Mouse (Mus musculus) heart, adult 2 months (tissue): ENCODE measurements around the gene Tec. TPM values are rescaled to one million over a fixed set of nuclear protein-coding genes. Genes with fewer than 3 reads are reported as not detected.

Experiments used
- DNase-seq, 2 experiments: peaks; one replicate each; pipeline ENCODE4 v3.0.0; 2021
- H3K27ac ChIP-seq: fragments of 200-600 bp; 2 replicates; pipeline ENCODE4 v1.8.1; 2022
- H3K27me3 ChIP-seq: fragments of 200-500 bp; 2 replicates; pipeline ENCODE4 v1.6.1; 2012; ENCODE audit warnings: mild to moderate bottlenecking, low read length, inconsistent platforms, mixed read lengths; ENCODE audit not compliant: control insufficient read depth, insufficient read depth
- H3K36me3 ChIP-seq: fragments of 200-500 bp; 2 replicates; pipeline ENCODE4 v1.6.1; 2012; ENCODE audit warnings: low read length, inconsistent platforms; ENCODE audit not compliant: control insufficient read depth, insufficient read depth
- H3K4me1 ChIP-seq: fragments of 200-500 bp; 2 replicates; pipeline ENCODE4 v1.6.1; 2011; ENCODE audit warnings: low read length; ENCODE audit not compliant: control insufficient read depth, insufficient read depth
- H3K4me3 ChIP-seq: fragments of 200-600 bp; 2 replicates; pipeline ENCODE4 v1.8.1; 2022
- H3K79me2 ChIP-seq: fragments of 200-500 bp; replicated peaks from 2 replicates; pipeline ENCODE4 v1.6.1; 2012; ENCODE audit warnings: mild to moderate bottlenecking, inconsistent platforms, low read length, moderate library complexity, mixed read lengths; ENCODE audit not compliant: control insufficient read depth, insufficient read depth
- H3K9ac ChIP-seq: fragments of 200-500 bp; 2 replicates; pipeline ENCODE4 v1.6.1; 2012; ENCODE audit warnings: low read depth, mild to moderate bottlenecking, control low read depth, inconsistent platforms, low read length, mixed read lengths
- CTCF ChIP-seq: fragments of 200-600 bp; IDR thresholded peaks from 2 replicates; pipeline ENCODE4 v1.8.1; 2022; ENCODE audit warnings: antibody characterized with exemption, mild to moderate bottlenecking, moderate library complexity
- EP300 ChIP-seq: fragments of 200-500 bp; IDR thresholded peaks from 2 replicates; pipeline ENCODE4 v1.6.1; 2011; ENCODE audit warnings: low read depth, low read length, control low read depth; ENCODE audit not compliant: insufficient read depth
- POLR2A ChIP-seq: fragments of 200-500 bp; IDR thresholded peaks from 2 replicates; pipeline ENCODE4 v1.6.1; 2011; ENCODE audit warnings: mild to moderate bottlenecking, low read depth, low read length, control low read depth; ENCODE audit not compliant: insufficient read depth
- WGBS: fragments of 180-500 bp; shearing (Covaris S2); methylation state at CpG from one replicate; pipeline ENCODE4 v1.1.7; 2018; 5-methylcytosine and 5-hydroxymethylcytosine counted together
- intact Hi-C: fragments of 180-260 bp; cut with DNase I; formaldehyde crosslinking; loops from one replicate; pipeline ENCODE4 v1.15.1; 2025
- polyA plus RNA-seq: library from polyadenylated mRNA; depleted of rRNA; stranded (reverse); fragments of >200 nt; gene quantifications from 2 replicates; pipeline ENCODE4 v1.2.3, GENCODE M21; 2012
- total RNA-seq, 2 experiments: library from RNA; stranded (reverse); gene quantifications; 2 replicates each; pipeline ENCODE4 v1.2.3; 2021

Tec gene
- total and polyA plus RNA-seq, 3 experiments, result 5.7 to 13.8 (median 12.8) TPM

DNA sequence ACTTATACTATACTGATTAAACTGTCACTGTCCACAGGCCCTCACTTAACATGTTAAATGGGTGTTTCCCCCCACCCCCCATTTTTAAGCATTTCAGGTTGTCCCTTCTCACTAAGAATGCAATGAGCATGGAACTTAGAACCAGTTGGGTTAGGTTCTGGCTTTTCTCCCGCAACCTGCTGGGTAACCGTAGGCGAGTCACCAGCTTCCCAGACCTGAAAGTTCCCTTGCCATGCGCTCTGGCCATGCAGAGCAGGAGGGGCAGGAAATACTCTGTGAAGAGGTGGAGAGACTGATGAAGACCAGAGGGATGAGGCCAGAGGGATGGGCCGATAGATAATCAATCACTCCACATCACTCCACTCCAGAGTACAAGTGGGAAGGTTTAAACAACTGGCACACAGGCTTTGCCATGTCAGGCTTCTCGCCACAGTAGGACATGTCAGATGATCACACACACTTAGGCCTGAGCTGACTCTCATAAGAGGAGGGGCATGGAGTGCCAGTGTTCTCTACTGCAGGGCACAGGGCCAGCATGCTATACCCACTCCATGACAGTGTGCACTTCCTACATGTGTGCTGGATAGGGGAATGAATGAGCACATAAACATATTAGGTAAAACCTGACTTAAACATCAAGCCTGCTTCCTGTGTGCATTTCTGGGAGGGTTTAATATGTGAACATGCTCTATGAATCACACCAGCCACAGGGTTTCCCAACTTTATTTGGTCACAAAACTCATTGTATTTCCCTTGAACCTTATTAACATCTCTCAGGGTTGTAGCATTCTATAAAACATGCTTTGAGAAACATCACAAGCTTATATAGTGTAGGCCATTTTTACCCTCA is 13.9 kb downstream of the Tec start:
- no peaks in the 10 kb centered on the region for H3K79me2 ChIP-seq
- no peak overlapping the region for H3K4me3 ChIP-seq
- no peak for DNase-seq
- intact Hi-C loops, result no loop called here
- 0 out of 2 replicates have a peak, but pooled peaks cover 3% of the 10 kb centered on the region for H3K36me3 ChIP-seq
- H3K4me1 ChIP-seq, result peaks cover 22% of the 10 kb centered on the region
- WGBS, result 74% methylated on average over 6 of the region's 6 CpGs
- TF ChIP-seq POLR2A (no peak), CTCF (no peak), EP300 (no peak)
- no peak overlapping the region for H3K9ac ChIP-seq
- no peak overlapping the region for H3K27ac ChIP-seq
- no peaks in the 10 kb centered on the region for H3K27me3 ChIP-seq

GRCm38 (mm10) chr5:72853365-72853764 is 14.9 kb downstream of the Tec start:
- Histone ChIP-seq H3K27me3 (no peaks in the 10 kb centered on the region), H3K27ac (no peak overlapping the region), H3K36me3 (0 out of 2 replicates have a peak, but pooled peaks cover 3% of the 10 kb centered on the region), H3K79me2 (no peaks in the 10 kb centered on the region), H3K4me1 (peaks cover 23% of the 10 kb centered on the region), H3K4me3 (no peak overlapping the region), H3K9ac (no peak overlapping the region)
- DNase-seq, result no peak
- 44% methylated on average over 2 of the region's 2 CpGs for WGBS
- TF ChIP-seq POLR2A (no peak), CTCF (no peak), EP300 (no peak)
- intact Hi-C loops, result no loop called here

DNA sequence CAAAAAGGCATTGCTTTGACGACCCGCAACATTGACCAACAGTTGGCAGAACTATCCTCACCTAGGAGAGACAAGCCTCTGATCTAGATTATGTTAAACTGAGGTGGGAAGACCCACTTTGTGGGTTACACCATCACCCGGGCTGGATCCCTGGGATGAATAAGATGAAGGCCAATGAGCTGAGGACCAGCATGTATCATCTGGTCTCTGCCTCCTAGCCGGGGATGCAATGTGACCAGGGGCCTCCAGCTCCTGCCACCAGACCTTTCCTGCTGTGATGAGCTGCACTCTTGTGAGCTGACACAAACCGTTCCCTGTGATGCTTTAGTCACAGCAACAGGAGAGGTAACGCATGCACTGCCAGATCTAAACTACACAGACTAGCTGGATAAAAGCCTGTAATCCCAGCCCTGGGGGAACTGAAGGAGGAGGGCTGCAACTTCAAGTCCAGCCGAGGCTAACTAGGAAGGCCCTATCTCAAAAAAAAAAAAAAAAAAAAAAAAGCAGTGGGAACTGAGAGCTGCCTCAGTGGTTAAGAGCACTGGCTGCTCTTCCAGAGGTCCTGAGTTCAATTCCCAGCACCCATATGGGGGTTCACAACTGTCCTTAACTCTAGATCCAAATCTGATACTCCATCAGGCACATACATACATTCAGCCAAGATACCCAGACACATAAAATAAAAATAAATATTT is 15.8 kb downstream of the Tec start:
- no peak for DNase-seq
- H3K4me1 ChIP-seq, result peaks cover 23% of the 10 kb centered on the region
- H3K79me2 ChIP-seq, result no peaks in the 10 kb centered on the region
- H3K36me3 ChIP-seq, result 0 out of 2 replicates have a peak, but pooled peaks cover 3% of the 10 kb centered on the region
- H3K9ac ChIP-seq, result no peak overlapping the region
- intact Hi-C loops, result no loop called here
- no peak for TF ChIP-seq CTCF
- TF ChIP-seq EP300, result no peak
- no peak for TF ChIP-seq POLR2A
- no peak overlapping the region for H3K4me3 ChIP-seq
- WGBS, result 82% methylated on average over 7 of the region's 7 CpGs
- H3K27ac ChIP-seq, result no peak overlapping the region
- H3K27me3 ChIP-seq, result no peaks in the 10 kb centered on the region

DNA sequence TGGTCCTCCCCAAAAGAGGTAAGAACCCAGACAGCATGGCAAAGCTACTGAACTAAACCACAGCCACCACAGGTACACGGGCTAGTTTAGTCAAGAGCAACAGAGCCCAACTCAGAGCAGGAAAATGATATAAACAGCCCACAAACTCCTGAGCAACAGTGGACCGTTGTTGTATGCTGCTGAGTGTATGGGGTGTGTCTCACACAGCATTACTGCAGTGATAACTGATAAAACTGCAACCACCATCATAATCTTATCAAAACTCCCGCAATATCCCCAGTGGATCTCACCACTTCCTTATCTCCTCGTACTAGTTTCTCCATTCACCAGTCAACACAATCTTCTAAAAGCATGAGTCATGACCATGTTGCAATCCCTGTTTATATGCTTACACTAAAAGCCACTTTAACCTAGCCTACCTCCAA is 16.6 kb downstream of the Tec start:
- Histone ChIP-seq H3K27ac (no peak overlapping the region), H3K9ac (no peak overlapping the region), H3K27me3 (no peaks in the 10 kb centered on the region), H3K4me1 (peaks cover 23% of the 10 kb centered on the region), H3K36me3 (0 out of 2 replicates have a peak, but pooled peaks cover 3% of the 10 kb centered on the region), H3K79me2 (no peaks in the 10 kb centered on the region), H3K4me3 (no peak overlapping the region)
- no peak for DNase-seq
- TF ChIP-seq EP300 (no peak), CTCF (no peak), POLR2A (no peak)
- intact Hi-C loops, result no loop called here
- 35% methylated on average over 4 of the region's 4 CpGs for WGBS

GRCm38 (mm10) chr5:72850926-72851673 is 17.2 kb downstream of the Tec start:
- no peak overlapping the region for H3K9ac ChIP-seq
- 87% methylated on average over 12 of the region's 12 CpGs for WGBS
- H3K27ac ChIP-seq, result no peak overlapping the region
- no peak overlapping the region for H3K4me3 ChIP-seq
- H3K4me1 ChIP-seq, result peaks cover 23% of the 10 kb centered on the region
- no peaks in the 10 kb centered on the region for H3K79me2 ChIP-seq
- intact Hi-C loops, result no loop called here
- no peak for DNase-seq
- H3K36me3 ChIP-seq, result peaks cover 3% of the 10 kb centered on the region; the same call in 1 of the 2 replicates
- TF ChIP-seq CTCF (no peak), EP300 (no peak), POLR2A (no peak)
- H3K27me3 ChIP-seq, result no peaks in the 10 kb centered on the region
